Mouse (Mus musculus): ENCODE measurements around the gene Pigh. TPM values are rescaled to one million over a fixed set of nuclear protein-coding genes. Genes with fewer than 3 reads are reported as not detected.

Pigh gene
- polyA plus RNA-seq (2017; shearing (Covaris generic)): 22.1 TPM

DNA sequence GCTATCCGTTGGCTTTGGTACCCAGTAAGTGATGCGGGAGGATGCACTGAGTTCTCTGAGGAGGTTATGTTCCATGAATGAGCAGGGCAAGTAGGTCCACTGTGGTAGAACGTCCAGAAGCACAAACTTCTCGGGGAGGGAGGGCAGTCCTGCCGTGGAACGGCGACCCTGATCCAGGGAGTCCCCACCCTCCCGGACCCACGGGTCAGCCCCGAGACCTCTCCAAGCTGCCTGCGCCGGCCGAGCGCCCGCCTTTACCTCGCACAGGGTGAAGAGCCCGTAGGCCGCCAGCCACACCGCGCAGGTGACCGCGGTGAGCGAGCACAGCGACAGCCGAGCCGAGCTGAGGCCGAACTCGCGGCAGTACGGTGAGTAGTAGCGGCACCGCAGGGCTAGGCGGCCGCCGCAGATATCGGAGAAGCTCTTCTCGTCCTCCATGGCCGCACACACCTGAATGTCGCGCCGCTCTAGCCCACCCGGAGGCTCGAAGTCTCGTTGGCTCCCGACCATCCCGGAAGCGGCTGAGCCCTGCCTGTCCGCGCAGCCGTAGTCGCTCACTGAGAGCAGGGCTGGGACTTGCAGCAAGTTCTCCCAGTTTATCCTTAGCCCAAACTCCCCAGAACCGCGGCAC is at the start of gene Pigh:
Gene Pigh (minus strand): TSS at position 470 of the 631 bp plus-strand sequence.

DNA sequence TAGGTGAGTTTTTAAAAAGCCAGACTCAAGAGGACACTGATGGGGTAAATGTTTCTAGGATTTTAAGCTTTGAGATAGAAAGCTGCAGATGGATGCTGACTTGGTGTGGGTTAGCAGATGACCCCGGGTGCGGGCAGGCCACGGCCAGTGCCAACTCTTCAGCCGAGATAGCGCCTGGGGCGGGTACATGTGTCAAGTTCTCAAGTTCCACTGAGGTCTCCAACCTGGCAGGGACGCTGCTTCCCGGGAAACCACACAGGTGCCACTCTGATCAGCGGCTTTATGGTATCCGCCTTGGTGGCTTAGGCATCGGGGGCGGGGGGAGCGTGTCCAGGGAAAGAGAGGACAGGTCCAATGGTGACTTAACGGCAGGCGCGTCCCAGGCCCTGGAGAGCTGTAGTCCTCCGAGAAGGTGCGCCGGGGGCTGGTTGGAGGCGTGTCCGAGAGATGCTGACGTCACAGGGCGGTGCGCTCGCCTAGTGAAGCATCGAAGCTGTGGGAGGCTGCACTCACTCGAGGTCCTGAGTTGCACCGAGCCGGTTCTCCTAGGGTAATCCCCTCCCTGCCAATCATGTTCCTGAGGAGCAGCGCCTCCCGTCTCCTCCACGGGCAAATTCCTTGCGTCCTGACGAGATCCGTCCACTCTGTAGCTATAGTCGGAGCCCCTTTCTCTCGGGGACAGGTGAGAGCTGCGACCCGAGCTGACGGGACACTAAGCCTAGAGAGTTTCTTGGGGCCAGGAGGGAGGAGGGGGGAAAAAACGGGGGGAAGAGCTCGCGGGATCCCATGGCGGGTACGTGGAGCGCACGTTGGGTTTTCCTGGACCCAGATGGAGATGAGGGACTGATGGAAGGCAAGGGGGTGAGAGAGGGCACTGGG is 41.1 kb upstream of the Pigh start, which contains the start of gene Arg2:
Gene Arg2 (plus strand): TSS at position 479 of the 879 bp plus-strand sequence.

Other genes starting within 250 kb of the Pigh start
- gene Atp6v1d, start 228.0 kb downstream of the Pigh start, polyA plus RNA-seq (2017; shearing (Covaris generic)): 244 TPM
- gene Eif2s1, start 227.8 kb downstream of the Pigh start, polyA plus RNA-seq (2017; shearing (Covaris generic)): 213 TPM
- gene Plek2, start 182.7 kb downstream of the Pigh start, polyA plus RNA-seq (2017; shearing (Covaris generic)): not detected
- gene Tmem229b, start 82.0 kb downstream of the Pigh start, polyA plus RNA-seq (2017; shearing (Covaris generic)): 74.9 TPM
- not detected for gene Plekhh1, start 60.5 kb downstream of the Pigh start, polyA plus RNA-seq (2017; shearing (Covaris generic))
- gene Arg2, start 41.1 kb upstream of the Pigh start, polyA plus RNA-seq (2017; shearing (Covaris generic)): 0.58 TPM
- 96.0 TPM for gene Vti1b, start 83.0 kb upstream of the Pigh start, polyA plus RNA-seq (2017; shearing (Covaris generic))
- 27.6 TPM for gene Rdh11, start 102.6 kb upstream of the Pigh start, polyA plus RNA-seq (2017; shearing (Covaris generic))
- 16.5 TPM for gene Rdh12, start 119.3 kb upstream of the Pigh start, polyA plus RNA-seq (2017; shearing (Covaris generic))
- 33.3 TPM for gene Zfyve26, start 206.7 kb upstream of the Pigh start, polyA plus RNA-seq (2017; shearing (Covaris generic))
- 4.1 TPM for gene Rad51b, start 207.6 kb upstream of the Pigh start, polyA plus RNA-seq (2017; shearing (Covaris generic))